Mouse (Mus musculus): ENCODE results near the gene Snx30. TPM values are rescaled to one million over a fixed set of nuclear protein-coding genes. Genes with fewer than 3 reads are reported as not detected.

The Snx30 gene
- polyA plus RNA-seq, 1 experiment from 2014 or later: 12.1 TPM

DNA sequence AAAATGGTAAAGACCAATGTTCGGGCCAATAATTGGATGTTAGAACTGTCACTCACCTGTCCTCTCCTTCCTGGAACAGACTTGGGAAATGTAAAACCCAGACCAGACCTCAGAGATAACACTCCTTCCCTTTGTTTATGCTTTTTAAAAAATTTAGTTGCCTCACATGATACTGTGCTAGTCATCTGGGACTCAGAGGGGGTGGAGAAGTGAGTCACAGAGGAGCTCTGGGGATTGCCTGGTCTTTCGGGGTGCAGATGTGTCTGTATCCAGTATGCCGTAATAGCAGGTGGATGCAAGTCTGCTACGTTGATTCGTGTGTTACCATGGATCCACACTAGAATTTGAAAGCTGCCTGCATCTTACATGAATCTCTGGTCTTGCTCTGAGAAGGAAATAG is 87.1 kb downstream of the Snx30 start:
- no peaks in the 10 kb centered on the region for H3K9me3 ChIP-seq (ENCODE audit: control insufficient read depth, low read length)
- no peak overlapping the region for H3K4me2 ChIP-seq (replicated peaks; ENCODE audit: low read depth, low read length)
- 97% methylated on average over 5 of the region's 5 CpGs for WGBS
- ATAC-seq (ENCODE audit: low FRiP score, low TSS enrichment): no peak
- no peak overlapping the region for H3K4me3 ChIP-seq (ENCODE audit: low read length)
- no peak overlapping the region for H3K27ac ChIP-seq (ENCODE audit: low read depth, low read length)
- H3K9ac ChIP-seq (ENCODE audit: low read depth, low read length): no peak overlapping the region
- no peaks in the 10 kb centered on the region for H3K27me3 ChIP-seq (ENCODE audit: control insufficient read depth, insufficient read depth, low read length)
- no peaks in the 10 kb centered on the region for H3K4me1 ChIP-seq (ENCODE audit: control insufficient read depth, insufficient read depth, low read length)
- peaks cover 8% of the 10 kb centered on the region; the same call in 1 of the 2 replicates for H3K36me3 ChIP-seq (ENCODE audit: control insufficient read depth, insufficient read depth, low read length)

DNA sequence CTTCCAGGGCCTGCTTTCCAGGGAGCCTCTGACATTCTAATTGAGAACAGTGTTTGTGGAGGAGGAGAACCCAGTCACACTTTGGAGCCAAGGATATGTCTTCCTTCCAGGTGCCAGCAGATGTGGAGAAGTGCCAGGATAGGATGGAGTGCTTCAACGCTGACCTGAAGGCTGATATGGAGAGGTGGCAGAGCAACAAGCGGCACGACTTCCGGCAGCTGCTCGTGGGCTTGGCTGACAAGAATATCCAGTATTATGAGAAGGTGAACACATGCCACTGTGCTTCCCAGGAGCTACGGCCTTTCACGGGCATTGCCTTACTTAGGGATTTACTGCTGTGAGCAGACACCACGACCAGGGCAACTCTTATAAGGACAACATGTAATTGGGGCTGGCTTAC is 88.8 kb downstream of the Snx30 start:
- Histone ChIP-seq H3K36me3 (ENCODE audit: control insufficient read depth, insufficient read depth, low read length) (peaks cover 8% of the 10 kb centered on the region; the same call in 1 of the 2 replicates), H3K4me3 (ENCODE audit: low read length) (no peak overlapping the region), H3K9me3 (ENCODE audit: control insufficient read depth, low read length) (no peaks in the 10 kb centered on the region), H3K27ac (ENCODE audit: low read depth, low read length) (no peak overlapping the region), H3K27me3 (ENCODE audit: control insufficient read depth, insufficient read depth, low read length) (no peaks in the 10 kb centered on the region), H3K4me1 (ENCODE audit: control insufficient read depth, insufficient read depth, low read length) (no peaks in the 10 kb centered on the region), H3K9ac (ENCODE audit: low read depth, low read length) (no peak overlapping the region), H3K4me2 (replicated peaks; ENCODE audit: low read depth, low read length) (no peak overlapping the region)
- ATAC-seq (ENCODE audit: low FRiP score, low TSS enrichment): no peak
- WGBS: 90% methylated on average over 8 of the region's 8 CpGs

DNA sequence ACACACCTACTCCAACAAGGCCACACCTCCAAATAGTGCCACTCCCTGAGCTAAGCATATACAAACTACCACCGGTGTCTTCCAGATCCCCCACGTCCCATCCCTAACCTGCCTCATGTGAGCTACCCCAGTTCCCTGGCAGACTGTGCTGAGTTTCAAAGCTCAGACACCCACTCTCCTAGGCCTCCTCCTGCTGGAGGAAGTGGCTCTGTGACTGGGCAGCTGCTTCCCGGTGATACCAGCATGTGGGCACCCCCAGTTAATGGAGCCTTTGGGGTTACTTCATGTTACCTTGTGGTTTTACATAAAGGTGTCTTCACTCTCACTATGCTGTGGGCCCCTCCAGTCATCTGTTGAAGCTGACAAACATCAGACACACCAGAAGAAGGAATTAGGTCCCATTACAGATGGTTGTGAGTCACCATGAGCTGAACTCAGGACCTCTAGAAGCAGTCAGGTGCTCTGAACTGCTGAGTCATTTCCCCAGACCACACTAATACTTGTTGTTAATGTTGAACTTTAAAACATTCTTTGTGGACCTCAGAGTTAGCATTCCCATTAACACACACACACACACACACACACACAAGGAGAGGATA is 89.4 kb downstream of the Snx30 start:
- WGBS: 89% methylated on average over 3 of the region's 3 CpGs
- peaks cover 8% of the 10 kb centered on the region; the same call in 1 of the 2 replicates for H3K36me3 ChIP-seq (ENCODE audit: control insufficient read depth, insufficient read depth, low read length)
- no peak for ATAC-seq (ENCODE audit: low FRiP score, low TSS enrichment)
- H3K4me3 ChIP-seq (ENCODE audit: low read length): no peak overlapping the region
- H3K9me3 ChIP-seq (ENCODE audit: control insufficient read depth, low read length): no peaks in the 10 kb centered on the region
- no peaks in the 10 kb centered on the region for H3K4me1 ChIP-seq (ENCODE audit: control insufficient read depth, insufficient read depth, low read length)
- no peak overlapping the region for H3K27ac ChIP-seq (ENCODE audit: low read depth, low read length)
- no peak overlapping the region for H3K4me2 ChIP-seq (replicated peaks; ENCODE audit: low read depth, low read length)
- H3K9ac ChIP-seq (ENCODE audit: low read depth, low read length): no peak overlapping the region
- no peaks in the 10 kb centered on the region for H3K27me3 ChIP-seq (ENCODE audit: control insufficient read depth, insufficient read depth, low read length)

DNA sequence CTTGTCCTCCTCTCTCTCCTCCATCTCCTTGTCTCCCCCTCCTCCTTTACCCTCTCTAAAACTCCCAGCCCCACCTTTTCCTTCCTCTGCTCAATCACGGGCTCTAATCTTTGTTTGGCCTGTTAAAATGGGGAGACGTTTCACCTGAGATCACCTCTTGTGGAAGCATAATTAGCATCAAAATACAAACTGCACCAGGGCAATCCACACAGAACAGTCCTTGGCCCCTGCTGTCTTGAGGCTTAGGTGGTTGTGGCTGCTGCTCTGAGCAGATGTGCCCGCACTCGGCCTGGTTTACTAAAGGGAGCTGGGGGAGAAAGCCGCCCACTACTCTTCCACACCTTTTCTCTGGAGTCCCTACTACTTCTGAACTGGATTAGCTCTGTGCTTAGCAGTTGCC is 90.4 kb downstream of the Snx30 start:
- Histone ChIP-seq H3K4me3 (ENCODE audit: low read length) (no peak overlapping the region), H3K4me2 (replicated peaks; ENCODE audit: low read depth, low read length) (no peak overlapping the region), H3K27me3 (ENCODE audit: control insufficient read depth, insufficient read depth, low read length) (no peaks in the 10 kb centered on the region), H3K4me1 (ENCODE audit: control insufficient read depth, insufficient read depth, low read length) (no peaks in the 10 kb centered on the region), H3K9ac (ENCODE audit: low read depth, low read length) (no peak overlapping the region), H3K36me3 (ENCODE audit: control insufficient read depth, insufficient read depth, low read length) (peaks cover 8% of the 10 kb centered on the region; the same call in 1 of the 2 replicates), H3K9me3 (ENCODE audit: control insufficient read depth, low read length) (no peaks in the 10 kb centered on the region), H3K27ac (ENCODE audit: low read depth, low read length) (no peak overlapping the region)
- ATAC-seq (ENCODE audit: low FRiP score, low TSS enrichment): no peak
- WGBS: 68% methylated on average over 5 of the region's 5 CpGs

DNA sequence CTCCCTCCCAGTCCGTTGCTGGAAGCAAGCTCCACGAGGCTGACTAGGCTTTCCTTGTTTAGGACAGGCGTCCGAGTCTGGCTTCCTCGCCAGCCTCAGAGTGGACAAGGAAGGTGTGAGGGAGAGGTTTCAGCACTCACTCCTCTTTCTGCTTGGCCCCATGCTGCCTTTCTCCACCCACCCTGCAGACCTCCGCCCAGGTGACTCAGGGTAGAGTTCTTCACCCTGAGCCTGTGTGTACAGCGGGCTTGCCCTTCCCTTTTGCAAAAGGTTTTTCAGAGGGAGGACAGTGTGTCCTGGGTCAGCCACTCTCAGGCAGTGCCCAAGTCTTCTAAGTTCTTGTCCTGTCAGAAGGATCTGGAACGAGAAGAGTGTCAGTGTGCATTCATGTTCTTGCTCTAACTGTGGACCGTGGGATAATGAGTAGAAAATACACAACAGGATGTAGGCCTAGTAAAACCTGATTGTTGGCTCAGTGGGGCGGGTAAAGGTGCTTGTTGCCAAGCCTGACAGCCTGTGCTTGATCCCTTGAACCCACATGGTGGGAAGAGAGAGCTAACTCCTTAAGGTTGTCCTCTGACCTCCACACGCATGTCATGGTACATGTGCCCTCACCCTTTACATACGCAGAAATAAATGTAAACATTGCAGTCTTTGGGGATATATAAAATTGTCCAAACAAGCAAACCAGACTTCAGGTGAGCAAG is 92.3 kb downstream of the Snx30 start:
- Histone ChIP-seq H3K9me3 (ENCODE audit: control insufficient read depth, low read length) (no peaks in the 10 kb centered on the region), H3K9ac (ENCODE audit: low read depth, low read length) (no peak overlapping the region), H3K27ac (ENCODE audit: low read depth, low read length) (no peak overlapping the region), H3K4me1 (ENCODE audit: control insufficient read depth, insufficient read depth, low read length) (no peaks in the 10 kb centered on the region), H3K27me3 (ENCODE audit: control insufficient read depth, insufficient read depth, low read length) (no peaks in the 10 kb centered on the region), H3K4me3 (ENCODE audit: low read length) (no peak overlapping the region), H3K4me2 (replicated peaks; ENCODE audit: low read depth, low read length) (no peak overlapping the region), H3K36me3 (ENCODE audit: control insufficient read depth, insufficient read depth, low read length) (peaks cover 8% of the 10 kb centered on the region; the same call in 1 of the 2 replicates)
- WGBS: 82% methylated on average over 12 of the region's 12 CpGs
- ATAC-seq (ENCODE audit: low FRiP score, low TSS enrichment): no peak

DNA sequence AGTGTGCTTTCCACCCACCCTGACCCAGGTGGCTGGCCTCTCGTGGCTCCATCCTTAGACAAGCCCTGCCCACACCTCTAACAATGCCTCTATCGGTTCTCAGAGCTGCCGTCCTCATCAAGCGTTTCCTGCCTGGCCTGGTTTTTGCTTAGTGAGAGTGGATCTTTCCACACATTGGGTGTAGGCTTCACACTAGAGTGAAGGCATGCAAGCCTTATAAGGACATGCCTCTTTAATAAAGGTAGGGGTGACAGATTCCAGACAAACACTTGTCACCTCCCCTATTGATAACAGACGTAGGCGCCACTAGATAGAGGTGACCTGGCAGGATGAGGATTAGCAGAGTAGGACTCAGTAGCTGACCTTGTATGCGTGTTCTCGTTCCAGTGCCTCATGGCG is 92.9 kb downstream of the Snx30 start:
- 83% methylated on average over 9 of the region's 9 CpGs for WGBS
- Histone ChIP-seq H3K27me3 (ENCODE audit: control insufficient read depth, insufficient read depth, low read length) (no peaks in the 10 kb centered on the region), H3K4me1 (ENCODE audit: control insufficient read depth, insufficient read depth, low read length) (no peaks in the 10 kb centered on the region), H3K9ac (ENCODE audit: low read depth, low read length) (no peak overlapping the region), H3K9me3 (ENCODE audit: control insufficient read depth, low read length) (no peaks in the 10 kb centered on the region), H3K4me3 (ENCODE audit: low read length) (no peak overlapping the region), H3K27ac (ENCODE audit: low read depth, low read length) (no peak overlapping the region), H3K4me2 (replicated peaks; ENCODE audit: low read depth, low read length) (no peak overlapping the region), H3K36me3 (ENCODE audit: control insufficient read depth, insufficient read depth, low read length) (peaks cover 8% of the 10 kb centered on the region; the same call in 1 of the 2 replicates)
- ATAC-seq (ENCODE audit: low FRiP score, low TSS enrichment): no peak

DNA sequence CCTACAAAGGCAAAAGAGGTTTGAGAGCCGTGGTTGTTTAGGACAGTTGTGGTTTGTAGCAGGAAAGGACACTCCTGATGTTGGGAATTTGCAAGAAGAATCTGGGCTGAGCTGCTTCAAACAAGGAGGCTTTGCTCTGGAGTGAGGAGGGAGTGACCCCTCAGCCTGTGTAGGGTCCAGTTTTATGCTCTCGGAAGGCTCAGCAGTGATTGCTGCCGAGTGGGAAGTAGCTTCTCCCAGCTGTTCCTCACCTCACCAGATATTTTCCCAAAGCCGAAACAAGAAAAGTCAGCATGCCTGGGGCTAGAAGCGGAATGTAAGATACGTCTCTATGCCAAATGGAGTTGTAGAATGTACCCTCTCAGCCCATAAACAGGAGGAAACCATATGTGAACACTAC is 96.2 kb downstream of the Snx30 start:
- 84% methylated on average over 6 of the region's 6 CpGs for WGBS
- no peaks in the 10 kb centered on the region for H3K4me1 ChIP-seq (ENCODE audit: control insufficient read depth, insufficient read depth, low read length)
- H3K4me2 ChIP-seq (replicated peaks; ENCODE audit: low read depth, low read length): no peak overlapping the region
- peaks cover 6% of the 10 kb centered on the region; the same call in 1 of the 2 replicates for H3K36me3 ChIP-seq (ENCODE audit: control insufficient read depth, insufficient read depth, low read length)
- no peaks in the 10 kb centered on the region for H3K27me3 ChIP-seq (ENCODE audit: control insufficient read depth, insufficient read depth, low read length)
- H3K27ac ChIP-seq (ENCODE audit: low read depth, low read length): no peak overlapping the region
- ATAC-seq (ENCODE audit: low FRiP score, low TSS enrichment): no peak
- no peak overlapping the region for H3K9ac ChIP-seq (ENCODE audit: low read depth, low read length)
- no peak overlapping the region for H3K4me3 ChIP-seq (ENCODE audit: low read length)
- no peaks in the 10 kb centered on the region for H3K9me3 ChIP-seq (ENCODE audit: control insufficient read depth, low read length)

DNA sequence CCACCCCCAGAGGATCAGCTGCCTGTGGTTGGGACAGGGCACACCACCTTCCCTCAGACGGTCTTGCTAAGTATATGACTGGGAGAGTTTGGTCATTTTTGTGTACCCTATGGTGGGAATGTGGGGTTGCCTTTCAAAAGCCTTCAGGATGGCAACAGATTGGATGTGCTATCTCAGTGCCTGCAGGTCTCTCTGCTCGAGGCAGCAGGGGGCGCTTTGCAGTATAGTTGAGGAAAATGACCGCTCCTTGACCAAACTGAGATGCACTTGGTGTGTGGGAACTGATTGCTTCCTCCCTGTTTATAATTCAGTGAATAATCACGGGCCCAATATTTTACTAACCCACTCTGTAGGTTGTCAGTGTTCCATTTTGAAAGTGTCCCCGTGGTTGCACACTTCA is 96.9 kb downstream of the Snx30 start:
- Histone ChIP-seq H3K27ac (ENCODE audit: low read depth, low read length) (no peak overlapping the region), H3K4me2 (replicated peaks; ENCODE audit: low read depth, low read length) (no peak overlapping the region), H3K27me3 (ENCODE audit: control insufficient read depth, insufficient read depth, low read length) (no peaks in the 10 kb centered on the region), H3K4me3 (ENCODE audit: low read length) (no peak overlapping the region), H3K9me3 (ENCODE audit: control insufficient read depth, low read length) (no peaks in the 10 kb centered on the region), H3K4me1 (ENCODE audit: control insufficient read depth, insufficient read depth, low read length) (no peaks in the 10 kb centered on the region), H3K9ac (ENCODE audit: low read depth, low read length) (no peak overlapping the region), H3K36me3 (ENCODE audit: control insufficient read depth, insufficient read depth, low read length) (peaks cover under 1% of the 10 kb centered on the region; the same call in 1 of the 2 replicates)
- WGBS: 71% methylated on average over 6 of the region's 6 CpGs
- no peak for ATAC-seq (ENCODE audit: low FRiP score, low TSS enrichment)

DNA sequence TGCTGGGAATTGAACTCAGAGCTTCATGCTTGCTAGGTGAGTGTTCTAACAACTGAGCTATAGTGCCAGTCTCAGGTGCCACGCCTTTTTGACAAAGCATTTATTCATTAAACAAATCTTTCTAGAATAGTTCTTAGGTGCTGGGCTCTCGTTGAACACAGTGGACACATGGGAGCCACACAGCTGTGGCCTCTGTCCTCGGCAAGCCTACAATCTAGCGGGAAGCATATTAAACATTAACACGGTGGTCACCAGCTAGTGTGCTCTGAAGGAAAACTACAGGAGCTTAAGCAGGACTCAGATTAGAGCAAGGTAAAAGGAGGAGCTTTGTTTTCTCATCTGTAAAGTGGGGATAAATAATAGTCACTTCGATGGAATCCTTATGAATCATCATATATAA is 101.5 kb downstream of the Snx30 start:
- Histone ChIP-seq H3K9ac (ENCODE audit: low read depth, low read length) (no peak overlapping the region), H3K9me3 (ENCODE audit: control insufficient read depth, low read length) (no peaks in the 10 kb centered on the region), H3K27ac (ENCODE audit: low read depth, low read length) (no peak overlapping the region), H3K36me3 (ENCODE audit: control insufficient read depth, insufficient read depth, low read length) (no peaks in the 10 kb centered on the region), H3K4me3 (ENCODE audit: low read length) (no peak overlapping the region), H3K27me3 (ENCODE audit: control insufficient read depth, insufficient read depth, low read length) (no peaks in the 10 kb centered on the region), H3K4me1 (ENCODE audit: control insufficient read depth, insufficient read depth, low read length) (no peaks in the 10 kb centered on the region), H3K4me2 (replicated peaks; ENCODE audit: low read depth, low read length) (no peak overlapping the region)
- 78% methylated on average over 6 of the region's 6 CpGs for WGBS
- no peak for ATAC-seq (ENCODE audit: low FRiP score, low TSS enrichment)

All from kidney, embryonic 14.5 days (tissue).